Mouse (Mus musculus): ENCODE data around the gene Tcf20.

- no peak for TF ChIP-seq EP300 (IDR thresholded peaks at IDR 0.05; ENCODE audit: low read depth)
- no peak for TF ChIP-seq CTCF (IDR thresholded peaks at IDR 0.05; ENCODE audit: low read depth)
These were observed 24.0 kb downstream of the Tcf20 start for GRCm38 (mm10) chr15:82963556-82964156.

Measured in liver, embryonic 14.5 days (tissue).